Comparison of ENCODE assay signal across 7 mouse cellular contexts in genomic region chr5:130938274-130938741, GRCm38 (mm10).
DNase-seq lines count a peak whose midpoint lies in the region; ATAC-seq and TF ChIP-seq lines count a peak whose summit lies in the region.

No protein-coding gene starts in this region.

- 2% methylated on average over 7 of the region's 7 CpGs for WGBS in hindbrain, postnatal 0 days
- 5% methylated on average over 7 of the region's 7 CpGs for WGBS in lung, embryonic 16.5 days
- 11% methylated on average over 7 of the region's 7 CpGs for WGBS in stomach, embryonic 14.5 days

- peak; percentile 83 for ATAC-seq in hindbrain, postnatal 0 days
- peak; percentile 96 for ATAC-seq in lung, embryonic 16.5 days (ENCODE audit: low read depth)
- ATAC-seq in stomach, embryonic 14.5 days (ENCODE audit: insufficient number of reproducible peaks, insufficient read depth, low FRiP score, low read depth): peak; percentile 74; the same call in 1 of the 2 replicates

- H3K27me3 ChIP-seq in hindbrain, postnatal 0 days (ENCODE audit: insufficient read depth, low read length): no peaks in the 10 kb centered on the region
- H3K27me3 ChIP-seq in lung, embryonic 16.5 days (ENCODE audit: control insufficient read depth, insufficient read depth, low read depth, low read length): no peaks in the 10 kb centered on the region
- no peaks in the 10 kb centered on the region for H3K27me3 ChIP-seq in stomach, embryonic 14.5 days (ENCODE audit: control insufficient read depth, insufficient read depth, low read length)

- no peak overlapping the region for H3K4me3 ChIP-seq in hindbrain, postnatal 0 days (ENCODE audit: low read length)
- no peak overlapping the region for H3K4me3 ChIP-seq in lung, embryonic 16.5 days (ENCODE audit: low read length)
- H3K4me3 ChIP-seq in stomach, embryonic 14.5 days (ENCODE audit: low read depth, low read length): no peak overlapping the region

- H3K4me2 ChIP-seq in hindbrain, postnatal 0 days (ENCODE audit: low read depth, low read length): no peak overlapping the region
- H3K4me2 ChIP-seq in lung, embryonic 16.5 days (ENCODE audit: low read depth, low read length): no peak overlapping the region
- H3K4me2 ChIP-seq in stomach, embryonic 14.5 days (replicated peaks; ENCODE audit: low read depth, low read length): no peak overlapping the region

- no peak overlapping the region for H3K9ac ChIP-seq in hindbrain, postnatal 0 days (replicated peaks; ENCODE audit: low read length)
- no peak overlapping the region for H3K9ac ChIP-seq in lung, embryonic 16.5 days (ENCODE audit: low read length)
- H3K9ac ChIP-seq in stomach, embryonic 14.5 days (replicated peaks; ENCODE audit: low read depth, low read length): no peak overlapping the region

- no peak for TF ChIP-seq CTCF in hindbrain, postnatal 0 days (IDR thresholded peaks at IDR 0.05; ENCODE audit: low read depth)

- no peaks in the 10 kb centered on the region for H3K9me3 ChIP-seq in hindbrain, postnatal 0 days (ENCODE audit: low read length)
- H3K9me3 ChIP-seq in lung, embryonic 16.5 days (ENCODE audit: control insufficient read depth, low read length): no peaks in the 10 kb centered on the region
- H3K9me3 ChIP-seq in stomach, embryonic 14.5 days (ENCODE audit: control insufficient read depth, low read depth, low read length): no peaks in the 10 kb centered on the region

- H3K27ac ChIP-seq in hindbrain, postnatal 0 days: peak overlapping the region; percentile 17
- no peak overlapping the region for H3K27ac ChIP-seq in lung, embryonic 16.5 days (ENCODE audit: low read length)
- 0 out of 2 replicates have a peak overlapping the region, but pooled peaks have one; percentile 15 for H3K27ac ChIP-seq in stomach, embryonic 14.5 days (ENCODE audit: low read length)

- H3K4me1 ChIP-seq in hindbrain, postnatal 0 days (ENCODE audit: insufficient read depth, low read length): peaks cover 6% of the 10 kb centered on the region; the same call in 1 of the 2 replicates
- peaks cover 3% of the 10 kb centered on the region for H3K4me1 ChIP-seq in lung, embryonic 16.5 days (replicated peaks; ENCODE audit: control insufficient read depth, insufficient read depth, low read length)
- H3K4me1 ChIP-seq in stomach, embryonic 14.5 days (ENCODE audit: control insufficient read depth, insufficient read depth, low read length): 0 out of 2 replicates have a peak, but pooled peaks cover 2% of the 10 kb centered on the region

- peak; percentile 54 for DNase-seq in right cerebral cortex, adult 18-20 months
- DNase-seq in right cerebral cortex, postnatal 14 days: no peak
- peak; percentile 91 for DNase-seq in embryo, embryonic 9.5 days (ENCODE audit: extremely low spot score)
- peak; percentile 65 for DNase-seq in hindbrain, postnatal 0 days (ENCODE audit: low spot score)
- no peak for DNase-seq in heart, postnatal 25 days (ENCODE audit: low spot score)

- no peaks in the 10 kb centered on the region for H3K36me3 ChIP-seq in hindbrain, postnatal 0 days (ENCODE audit: insufficient read depth, low read length)
- no peaks in the 10 kb centered on the region for H3K36me3 ChIP-seq in lung, embryonic 16.5 days (ENCODE audit: control insufficient read depth, insufficient read depth, low read length)
- no peaks in the 10 kb centered on the region for H3K36me3 ChIP-seq in stomach, embryonic 14.5 days (ENCODE audit: control insufficient read depth, insufficient read depth, low read length)

- intact Hi-C loops in heart, postnatal 25 days (cut with DNase I): no loop called here

Comparison
In these comparisons a context has a peak if more than half of its experiments do, and no peak if none do; other contexts are left out.
1. DNase-seq: peak in right cerebral cortex, adult 18-20 months (single experiment), embryo, embryonic 9.5 days (single experiment) and hindbrain, postnatal 0 days (single experiment); none in right cerebral cortex, postnatal 14 days (single experiment) and heart, postnatal 25 days (single experiment).
2. Peak in every context shown above with its lines, with median percentiles within 50 percentile points of each other: ATAC-seq.